Mouse (Mus musculus) hindbrain, embryonic 16.5 days (tissue): ENCODE measurements around the gene N4bp2l1. TPM values are rescaled to one million over a fixed set of nuclear protein-coding genes. Genes with fewer than 3 reads are reported as not detected.
A peak's percentile ranks its signal among the peaks of the same experiment; 100 is the strongest.

Source experiments
- ATAC-seq: fragments of 200-750 bp; cut with Nextera tagmentation; 2 replicates; pipeline ENCODE4 v1.8.0; 2017; ENCODE audit warnings: moderate TSS enrichment, moderate library complexity
- H3K27ac ChIP-seq: fragments of 300-500 bp; sonication (generic); 2 replicates; pipeline ENCODE4 v1.5.1; 2014; ENCODE audit warnings: low read depth, mild to moderate bottlenecking, control low read depth, low read length, moderate library complexity
- H3K27me3 ChIP-seq: fragments of 300-500 bp; sonication (generic); replicated peaks from 2 replicates; pipeline ENCODE4 v1.6.1; 2014; ENCODE audit warnings: low read length; ENCODE audit not compliant: control insufficient read depth, insufficient read depth
- H3K36me3 ChIP-seq: fragments of 300-500 bp; sonication (generic); 2 replicates; pipeline ENCODE4 v1.6.1; 2014; ENCODE audit warnings: mild to moderate bottlenecking, low read length, moderate library complexity, mixed read lengths; ENCODE audit not compliant: control insufficient read depth, insufficient read depth
- H3K4me1 ChIP-seq: fragments of 300-500 bp; sonication (generic); 2 replicates; pipeline ENCODE4 v1.6.1; 2014; ENCODE audit warnings: low read depth, low read length; ENCODE audit not compliant: control insufficient read depth, insufficient read depth
- H3K4me2 ChIP-seq: fragments of 300-500 bp; sonication (generic); 2 replicates; pipeline ENCODE4 v1.6.1; 2014; ENCODE audit warnings: mild to moderate bottlenecking, low read length, control low read depth, moderate library complexity
- H3K4me3 ChIP-seq: fragments of 300-500 bp; sonication (generic); 2 replicates; pipeline ENCODE4 v1.5.1; 2014; ENCODE audit warnings: mild to moderate bottlenecking, low read length, control low read depth, moderate library complexity
- H3K9ac ChIP-seq: fragments of 300-500 bp; sonication (generic); 2 replicates; pipeline ENCODE4 v1.6.1; 2014; ENCODE audit warnings: low read depth, mild to moderate bottlenecking, control low read depth, low read length, moderate library complexity
- H3K9me3 ChIP-seq: fragments of 300-500 bp; sonication (generic); 2 replicates; pipeline ENCODE4 v1.6.1; 2014; ENCODE audit warnings: mild to moderate bottlenecking, low read length, moderate library complexity; ENCODE audit not compliant: control insufficient read depth
- WGBS: fragments of 180-500 bp; shearing (Covaris S2); extraction: QIAGEN DNeasy Blood & Tissue Kit; methylation state at CpG from one replicate; pipeline ENCODE4 v1.1.7; 2014; 5-methylcytosine and 5-hydroxymethylcytosine counted together
- polyA plus RNA-seq: library from polyadenylated mRNA; unstranded; fragments of >200 nt; fragmentation: Nextera tagmentation; extraction: Ambion mirVana; gene quantifications from 2 replicates; pipeline ENCODE4 v1.2.1, GENCODE M21; 2015

N4bp2l1 gene
- polyA plus RNA-seq, 1 experiment from 2014 or later: 20.0 TPM

DNA sequence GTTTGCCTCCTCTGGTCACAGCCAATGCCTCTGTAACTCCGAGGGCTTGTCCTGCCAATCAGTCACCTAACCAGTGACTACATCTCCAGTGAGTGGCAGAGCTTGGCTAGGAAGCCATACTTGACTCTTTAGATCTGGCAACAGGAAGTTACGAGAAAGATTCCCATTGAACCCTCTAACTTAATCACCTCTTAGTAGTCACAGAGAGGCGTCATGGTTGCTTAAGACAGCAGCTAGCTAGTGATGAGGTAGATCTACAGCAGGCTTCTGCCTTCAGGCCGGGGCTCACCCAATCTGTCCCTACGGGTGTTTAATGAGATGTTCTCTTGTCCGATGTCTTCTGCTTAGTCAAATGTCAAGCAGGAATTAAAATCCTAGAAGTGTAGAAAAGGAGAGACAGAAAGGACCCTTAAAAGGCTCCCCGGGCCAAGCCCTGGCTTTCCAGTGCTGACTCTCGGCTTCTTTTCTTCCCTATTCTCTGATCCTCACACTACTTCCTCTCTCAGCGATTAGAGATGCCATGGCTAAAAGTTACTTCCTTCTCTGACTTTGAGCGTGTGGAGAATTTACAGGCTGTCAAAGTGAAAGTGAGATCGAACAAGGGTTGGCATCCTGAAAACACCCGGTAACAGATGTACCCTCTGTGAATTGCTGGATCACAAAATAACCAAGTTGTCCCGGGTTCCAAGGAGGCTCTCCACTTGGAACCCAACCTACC is 4.6 kb downstream of the N4bp2l1 start:
- Histone ChIP-seq H3K4me3 (peak overlapping the region; percentile 92), H3K9ac (no peak overlapping the region)
- WGBS: 78% methylated on average over 13 of the region's 13 CpGs

DNA sequence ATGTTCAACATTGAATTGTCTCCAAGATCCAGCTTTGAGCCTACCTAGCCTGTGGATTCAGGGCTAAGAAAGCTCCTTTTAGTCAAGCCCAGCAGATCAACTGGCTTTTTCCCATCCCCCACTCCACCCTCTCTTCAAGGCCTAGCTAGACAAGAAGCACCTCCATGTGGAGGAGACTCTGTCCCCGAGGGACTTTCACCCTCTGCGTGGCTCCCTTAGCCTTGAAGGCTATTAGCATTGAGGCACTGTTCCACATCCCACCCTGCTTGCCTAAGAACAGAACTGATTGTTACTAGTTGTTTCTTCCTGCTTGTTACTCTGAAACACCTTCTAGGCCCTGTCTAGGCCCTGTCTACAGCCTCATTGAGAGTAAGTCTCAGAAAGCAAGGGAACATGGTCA is 7.0 kb downstream of the N4bp2l1 start:
- Histone ChIP-seq H3K27me3 (no peaks in the 10 kb centered on the region), H3K9ac (no peak overlapping the region), H3K4me1 (peaks cover 12% of the 10 kb centered on the region), H3K4me2 (no peak overlapping the region), H3K9me3 (no peaks in the 10 kb centered on the region), H3K4me3 (no peak overlapping the region), H3K27ac (no peak overlapping the region), H3K36me3 (no peaks in the 10 kb centered on the region)
- no peak for ATAC-seq
- WGBS: 80% methylated on average over 2 of the region's 2 CpGs

More for the DNA sequence above, 4.6 kb downstream of the N4bp2l1 start:
- no peaks in the 10 kb centered on the region for H3K9me3 ChIP-seq
- no peak overlapping the region for H3K27ac ChIP-seq
- H3K27me3 ChIP-seq: no peaks in the 10 kb centered on the region
- H3K4me2 ChIP-seq: peak overlapping the region; percentile 98
- H3K36me3 ChIP-seq: no peaks in the 10 kb centered on the region
- no peak for ATAC-seq
- H3K4me1 ChIP-seq: peaks cover 12% of the 10 kb centered on the region

DNA sequence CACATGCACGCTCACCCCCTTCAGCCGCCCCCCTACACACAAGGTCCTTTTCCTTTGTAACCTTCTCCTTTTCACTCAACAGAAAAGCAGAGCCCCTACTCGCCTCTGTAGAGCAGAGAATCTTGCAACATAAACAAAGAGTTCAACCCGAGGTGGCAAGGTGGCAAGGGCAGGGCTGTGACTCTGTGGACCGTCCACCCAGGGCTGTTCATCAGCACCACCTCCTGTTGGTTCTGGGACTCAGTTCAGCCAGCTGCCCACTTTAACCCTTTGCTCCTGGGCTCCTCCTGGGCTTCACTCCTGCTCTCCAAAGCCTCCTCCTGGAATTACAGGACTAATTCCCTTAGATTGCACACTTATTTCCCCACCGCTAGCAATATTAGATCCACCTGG is 12.7 kb downstream of the N4bp2l1 start:
- no peaks in the 10 kb centered on the region for H3K4me1 ChIP-seq
- no peaks in the 10 kb centered on the region for H3K9me3 ChIP-seq
- no peaks in the 10 kb centered on the region for H3K36me3 ChIP-seq
- H3K9ac ChIP-seq: no peak overlapping the region
- no peaks in the 10 kb centered on the region for H3K27me3 ChIP-seq
- WGBS: 49% methylated on average over 6 of the region's 6 CpGs
- H3K4me3 ChIP-seq: no peak overlapping the region
- no peak overlapping the region for H3K4me2 ChIP-seq
- ATAC-seq: no peak
- H3K27ac ChIP-seq: no peak overlapping the region

DNA sequence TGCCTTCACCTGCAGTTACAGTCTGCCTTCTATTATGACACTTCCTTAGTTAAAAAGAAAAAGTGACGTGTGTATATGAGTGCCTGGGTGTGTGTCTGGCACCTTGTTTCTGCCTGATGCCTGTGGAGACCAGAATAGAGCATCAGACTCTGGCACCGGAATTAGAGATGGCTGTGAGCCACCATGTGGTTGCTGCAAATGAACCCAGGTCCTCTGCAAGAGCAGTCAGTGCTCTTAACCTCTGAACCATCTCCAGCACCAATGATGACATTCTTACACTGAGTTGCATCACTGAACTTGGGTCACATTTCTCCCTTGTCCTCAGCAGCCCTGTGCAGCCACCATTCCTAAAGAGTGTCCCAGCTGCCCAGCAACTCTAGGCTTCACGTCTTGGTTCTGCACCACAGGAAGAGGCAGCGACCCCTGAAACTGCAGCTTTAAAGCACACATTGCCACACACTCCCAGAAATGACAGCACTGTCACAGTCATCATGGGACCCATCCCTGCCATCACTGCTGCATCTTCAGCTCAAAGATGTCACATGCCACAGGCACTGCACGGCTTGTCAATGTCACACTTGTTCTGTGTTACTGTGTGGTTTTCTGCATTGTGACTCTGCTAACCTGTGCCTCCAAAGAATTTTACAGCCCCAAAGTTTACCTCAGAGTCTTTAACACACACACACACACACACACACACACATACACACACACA is 13.2 kb downstream of the N4bp2l1 start:
- H3K27me3 ChIP-seq: no peaks in the 10 kb centered on the region
- no peak overlapping the region for H3K4me2 ChIP-seq
- no peak overlapping the region for H3K4me3 ChIP-seq
- H3K4me1 ChIP-seq: no peaks in the 10 kb centered on the region
- WGBS: 63% methylated on average over 5 of the region's 5 CpGs
- no peaks in the 10 kb centered on the region for H3K36me3 ChIP-seq
- H3K9me3 ChIP-seq: no peaks in the 10 kb centered on the region
- H3K27ac ChIP-seq: no peak overlapping the region
- H3K9ac ChIP-seq: no peak overlapping the region
- no peak for ATAC-seq

DNA sequence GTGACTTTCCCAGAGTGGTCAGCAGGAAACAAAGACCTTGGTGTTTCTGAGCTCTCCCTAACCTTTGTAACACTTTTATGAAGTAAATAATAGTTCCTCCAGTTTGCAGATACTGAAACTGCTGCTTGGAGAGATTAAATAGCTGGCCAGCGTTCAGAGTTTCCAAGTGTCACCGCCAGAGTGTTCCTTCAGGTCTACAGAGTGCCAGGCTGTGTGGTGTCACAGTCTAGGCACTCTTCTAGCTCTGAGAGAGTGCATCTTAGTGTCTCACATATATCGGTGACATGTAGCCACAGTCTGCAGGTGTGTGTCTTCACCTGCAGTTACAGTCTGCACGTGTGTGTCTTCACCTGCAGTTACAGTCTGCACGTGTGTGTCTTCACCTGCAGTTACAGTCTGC is 13.8 kb downstream of the N4bp2l1 start:
- H3K4me2 ChIP-seq: no peak overlapping the region
- H3K27me3 ChIP-seq: no peaks in the 10 kb centered on the region
- ATAC-seq: no peak
- H3K9me3 ChIP-seq: no peaks in the 10 kb centered on the region
- no peaks in the 10 kb centered on the region for H3K4me1 ChIP-seq
- no peaks in the 10 kb centered on the region for H3K36me3 ChIP-seq
- H3K27ac ChIP-seq: no peak overlapping the region
- H3K9ac ChIP-seq: no peak overlapping the region
- H3K4me3 ChIP-seq: no peak overlapping the region
- WGBS: 78% methylated on average over 5 of the region's 5 CpGs

DNA sequence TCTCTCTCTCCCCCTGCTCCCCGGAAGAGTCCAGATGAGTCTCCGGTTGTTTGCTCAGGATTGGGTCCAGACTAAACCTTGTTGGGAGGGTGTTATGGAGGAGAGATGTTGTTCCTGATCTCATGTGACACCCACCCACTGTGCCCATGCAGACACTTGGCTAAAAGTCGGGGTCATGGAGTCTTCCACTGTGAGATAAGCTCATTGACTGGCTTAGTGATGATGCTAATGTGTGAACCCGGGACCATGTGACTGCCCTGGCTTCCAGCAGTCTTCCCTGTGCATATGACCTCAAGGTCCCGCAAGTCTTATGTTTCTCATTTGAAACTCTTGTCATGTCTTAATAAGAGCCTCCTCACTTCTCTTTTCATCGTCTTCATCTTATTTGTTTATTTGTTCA is 15.8 kb downstream of the N4bp2l1 start:
- Histone ChIP-seq H3K4me1 (no peaks in the 10 kb centered on the region), H3K9ac (no peak overlapping the region), H3K4me2 (no peak overlapping the region), H3K36me3 (no peaks in the 10 kb centered on the region; the same call in 1 of the 2 replicates), H3K27me3 (no peaks in the 10 kb centered on the region), H3K9me3 (no peaks in the 10 kb centered on the region), H3K4me3 (no peak overlapping the region), H3K27ac (no peak overlapping the region)
- ATAC-seq: peak; percentile 42; the same call in 1 of the 2 replicates
- 73% methylated on average over 6 of the region's 6 CpGs for WGBS

DNA sequence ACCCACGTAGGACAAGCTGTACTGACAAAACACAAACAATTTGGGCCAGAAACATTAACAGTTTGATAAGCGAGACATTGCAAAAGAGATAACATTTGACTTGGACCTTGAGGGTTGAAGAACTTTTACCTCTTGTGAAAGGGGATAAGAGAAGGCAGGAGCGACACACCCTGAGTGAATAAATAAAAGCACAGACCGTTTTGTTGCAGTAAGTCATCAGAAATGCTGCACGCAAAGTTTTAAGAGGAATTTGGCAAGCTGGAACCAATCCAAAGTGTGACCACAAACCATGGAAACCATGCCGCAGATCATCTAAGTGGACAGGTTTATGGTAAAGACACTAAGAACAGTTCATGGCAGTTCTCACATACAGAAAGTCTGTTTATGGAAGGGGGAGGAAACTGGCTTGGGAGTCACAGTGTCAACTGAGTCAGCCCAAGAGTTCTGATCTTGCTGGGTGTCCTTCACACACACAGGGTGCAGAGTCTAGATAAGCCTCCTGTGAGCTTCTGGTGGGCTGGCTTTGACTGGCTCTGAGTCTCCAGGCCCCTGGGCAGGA is 18.3 kb downstream of the N4bp2l1 start:
- Histone ChIP-seq H3K4me2 (no peak overlapping the region), H3K27me3 (no peaks in the 10 kb centered on the region), H3K9ac (no peak overlapping the region), H3K4me3 (no peak overlapping the region), H3K9me3 (no peaks in the 10 kb centered on the region), H3K27ac (no peak overlapping the region), H3K4me1 (no peaks in the 10 kb centered on the region), H3K36me3 (peaks cover 3% of the 10 kb centered on the region)
- no peak for ATAC-seq
- 84% methylated on average over 6 of the region's 6 CpGs for WGBS

DNA sequence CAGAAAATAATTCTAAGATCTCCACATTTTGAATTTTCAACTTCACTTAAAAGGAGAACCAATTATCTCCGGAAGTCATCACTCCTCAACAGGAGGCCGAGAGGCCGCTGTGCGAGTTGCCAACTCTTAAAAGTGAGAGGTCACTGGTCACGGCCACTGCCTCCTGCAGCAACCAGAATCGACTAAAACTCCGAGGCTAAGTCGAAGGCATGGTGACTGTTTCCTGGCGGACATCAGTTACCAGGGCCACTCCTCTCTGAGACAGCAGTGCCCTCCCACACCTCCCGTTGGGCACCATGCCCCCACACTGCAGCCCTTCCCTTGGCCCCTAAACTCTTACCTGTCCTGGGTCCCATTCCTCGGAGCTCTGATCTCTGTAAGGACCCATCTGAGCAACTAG is 20.2 kb downstream of the N4bp2l1 start:
- H3K36me3 ChIP-seq: peaks cover 10% of the 10 kb centered on the region
- H3K9me3 ChIP-seq: no peaks in the 10 kb centered on the region
- no peak overlapping the region for H3K27ac ChIP-seq
- 86% methylated on average over 11 of the region's 11 CpGs for WGBS
- no peaks in the 10 kb centered on the region for H3K4me1 ChIP-seq
- H3K4me2 ChIP-seq: no peak overlapping the region
- no peak overlapping the region for H3K9ac ChIP-seq
- H3K27me3 ChIP-seq: no peaks in the 10 kb centered on the region
- no peak overlapping the region for H3K4me3 ChIP-seq
- ATAC-seq: no peak

DNA sequence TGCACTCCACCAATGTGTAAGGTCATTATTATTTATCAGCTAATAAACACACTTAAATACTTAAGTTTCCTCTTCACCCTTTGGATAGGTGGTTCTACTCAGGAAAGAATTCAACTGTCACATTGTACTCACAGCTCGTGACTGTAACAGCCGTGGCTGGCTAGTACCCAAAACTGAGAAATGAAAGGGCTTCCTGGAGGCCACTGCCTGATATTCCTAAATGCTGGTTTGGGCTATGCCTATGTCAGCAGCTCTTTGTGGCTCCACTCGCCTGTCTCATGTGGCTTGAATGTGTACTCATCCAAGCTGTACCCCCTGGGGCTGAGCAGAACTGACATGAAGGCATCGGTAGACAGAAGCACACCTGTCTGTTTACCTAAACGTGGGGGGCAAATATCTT is 22.1 kb downstream of the N4bp2l1 start:
- no peak overlapping the region for H3K9ac ChIP-seq
- no peaks in the 10 kb centered on the region for H3K9me3 ChIP-seq
- no peaks in the 10 kb centered on the region for H3K4me1 ChIP-seq
- ATAC-seq: no peak
- H3K36me3 ChIP-seq: peaks cover 10% of the 10 kb centered on the region
- no peak overlapping the region for H3K4me2 ChIP-seq
- 74% methylated on average over 5 of the region's 5 CpGs for WGBS
- H3K27ac ChIP-seq: no peak overlapping the region
- no peak overlapping the region for H3K4me3 ChIP-seq
- no peaks in the 10 kb centered on the region for H3K27me3 ChIP-seq
